Comparison of ENCODE assay signal across 8 mouse cellular contexts in the genomic region with DNA sequence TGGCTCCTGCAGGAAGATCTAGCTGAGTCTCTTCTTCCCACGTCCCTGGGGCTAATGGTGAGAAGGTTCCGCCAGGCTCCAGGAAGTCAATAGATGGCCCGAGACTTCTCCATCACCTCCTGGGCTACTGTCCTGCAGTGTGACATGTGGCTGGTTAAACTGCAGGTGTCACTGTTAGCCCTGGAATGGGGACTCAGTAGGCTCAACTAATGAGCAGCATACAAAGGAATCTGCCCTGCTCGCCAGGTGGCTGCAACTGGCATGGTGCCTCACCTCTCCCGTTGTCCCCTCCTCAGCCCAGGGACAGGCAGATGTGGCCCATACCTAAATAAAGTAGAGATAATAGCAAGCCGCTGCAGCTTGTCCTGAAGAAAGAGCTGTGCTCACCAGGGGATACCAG.
DNase-seq lines count a peak whose midpoint lies in the region; ATAC-seq and TF ChIP-seq lines count a peak whose summit lies in the region.

No protein-coding gene starts in this region.

- H3K9me3 ChIP-seq in hindbrain, embryonic 11.5 days (ENCODE audit: control insufficient read depth, low read length): no peaks in the 10 kb centered on the region
- H3K9me3 ChIP-seq in hindbrain, embryonic 10.5 days: no peaks in the 10 kb centered on the region
- H3K9me3 ChIP-seq in embryonic facial prominence, embryonic 10.5 days: no peaks in the 10 kb centered on the region

- no peak for TF ChIP-seq POLR2A in kidney, adult 2 months (IDR thresholded peaks at IDR 0.05; ENCODE audit: low read depth, low read length)

- no peak overlapping the region for H3K4me3 ChIP-seq in hindbrain, embryonic 11.5 days (ENCODE audit: low read depth, low read length)
- no peak overlapping the region for H3K4me3 ChIP-seq in hindbrain, embryonic 10.5 days
- H3K4me3 ChIP-seq in embryonic facial prominence, embryonic 10.5 days: no peak overlapping the region
- no peak overlapping the region for H3K4me3 ChIP-seq in kidney, adult 2 months (ENCODE audit: insufficient read depth, low read depth, low read length)

- no peaks in the 10 kb centered on the region for H3K36me3 ChIP-seq in hindbrain, embryonic 11.5 days (ENCODE audit: control insufficient read depth, insufficient read depth, low read length)
- H3K36me3 ChIP-seq in hindbrain, embryonic 10.5 days: no peaks in the 10 kb centered on the region; the same call in 1 of the 2 replicates
- H3K36me3 ChIP-seq in embryonic facial prominence, embryonic 10.5 days (replicated peaks): no peaks in the 10 kb centered on the region
- H3K36me3 ChIP-seq in kidney, adult 2 months (ENCODE audit: control insufficient read depth, insufficient read depth, low read length): no peaks in the 10 kb centered on the region

- no peaks in the 10 kb centered on the region for H3K27me3 ChIP-seq in hindbrain, embryonic 11.5 days (ENCODE audit: control insufficient read depth, insufficient read depth, low read length)
- no peaks in the 10 kb centered on the region for H3K27me3 ChIP-seq in hindbrain, embryonic 10.5 days (ENCODE audit: insufficient read depth, poor library complexity, severe bottlenecking)
- H3K27me3 ChIP-seq in embryonic facial prominence, embryonic 10.5 days (replicated peaks; ENCODE audit: low read depth, poor library complexity, severe bottlenecking): no peaks in the 10 kb centered on the region
- no peaks in the 10 kb centered on the region for H3K27me3 ChIP-seq in kidney, adult 2 months (replicated peaks; ENCODE audit: control insufficient read depth, insufficient read depth, low read length)

- peak; percentile 32 for DNase-seq in hindbrain, embryonic 11.5 days (ENCODE audit: low spot score)
- DNase-seq in hindbrain, embryonic 10.5 days (ENCODE audit: low spot score): no peak
- DNase-seq in MN1 (ENCODE audit: low spot score): peak; percentile 35
- peak; percentile 41 for DNase-seq in embryonic facial prominence, embryonic 10.5 days (ENCODE audit: low spot score)
- DNase-seq in kidney, adult 2 months: peak; percentile 59
- peak; percentile 66 for DNase-seq in retina, embryonic 14.5 days (ENCODE audit: low spot score)
- no peak for DNase-seq in gastrocnemius, postnatal 14 days
- DNase-seq in adrenal gland, adult 2 months: no peak

- H3K4me2 ChIP-seq in hindbrain, embryonic 11.5 days (replicated peaks; ENCODE audit: low read depth, low read length): no peak overlapping the region

- WGBS in hindbrain, embryonic 11.5 days: 46% methylated on average over 6 of the region's 6 CpGs
- WGBS in hindbrain, embryonic 10.5 days: 36% methylated on average over 6 of the region's 6 CpGs
- 26% methylated on average over 6 of the region's 6 CpGs for WGBS in embryonic facial prominence, embryonic 10.5 days
- 24% methylated on average over 6 of the region's 6 CpGs for WGBS in kidney, adult 2 months

- TF ChIP-seq CTCF in kidney, adult 2 months (conservative IDR thresholded peaks at IDR 0.05; ENCODE audit: insufficient read depth, insufficient read length, low read depth, low read length): peak; percentile 66

- no peak overlapping the region for H3K27ac ChIP-seq in hindbrain, embryonic 11.5 days (ENCODE audit: low read depth, low read length)
- H3K27ac ChIP-seq in hindbrain, embryonic 10.5 days: no peak overlapping the region
- H3K27ac ChIP-seq in embryonic facial prominence, embryonic 10.5 days (replicated peaks): no peak overlapping the region
- no peak overlapping the region for H3K27ac ChIP-seq in kidney, adult 2 months (ENCODE audit: insufficient read depth, low read depth, low read length)

- H3K9ac ChIP-seq in hindbrain, embryonic 11.5 days (ENCODE audit: low read depth, low read length): no peak overlapping the region

- 0 out of 2 replicates have a peak, but pooled peaks have one; percentile 19 for ATAC-seq in hindbrain, embryonic 11.5 days (ENCODE audit: low FRiP score)

- no peaks in the 10 kb centered on the region for H3K4me1 ChIP-seq in hindbrain, embryonic 11.5 days (replicated peaks; ENCODE audit: control insufficient read depth, insufficient read depth, low read length)
- H3K4me1 ChIP-seq in hindbrain, embryonic 10.5 days (replicated peaks): peaks cover 42% of the 10 kb centered on the region
- peaks cover 36% of the 10 kb centered on the region for H3K4me1 ChIP-seq in embryonic facial prominence, embryonic 10.5 days
- H3K4me1 ChIP-seq in kidney, adult 2 months (ENCODE audit: control insufficient read depth, insufficient read depth, low read length): no peaks in the 10 kb centered on the region

- intact Hi-C loops in gastrocnemius, postnatal 14 days (cut with DNase I; ENCODE audit: low total_unique reads): loop anchor here (10.0 kb wide), 1 partner anchor 200 kb away; no protein-coding TSS in a partner anchor

Comparison
In these comparisons a context has a peak if more than half of its experiments do, and no peak if none do; other contexts are left out.
1. DNase-seq: peak in hindbrain, embryonic 11.5 days (single experiment), MN1 (single experiment), embryonic facial prominence, embryonic 10.5 days (single experiment), kidney, adult 2 months (single experiment) and retina, embryonic 14.5 days (single experiment); none in hindbrain, embryonic 10.5 days (single experiment), gastrocnemius, postnatal 14 days (single experiment) and adrenal gland, adult 2 months (single experiment).